Mouse (Mus musculus) megakaryocyte-erythroid progenitor cell, adult 5 weeks (primary cell): Measurements from ENCODE around the gene Spz1. TPM values are rescaled to one million over a fixed set of nuclear protein-coding genes. Genes with fewer than 3 reads are reported as not detected.

Experiments
- polyA plus RNA-seq: library from polyadenylated mRNA; stranded (reverse); fragments of >175 nt; gene quantifications from 2 replicates; pipeline ENCODE4 v1.2.3, GENCODE M21; 2012

Gene Spz1
- polyA plus RNA-seq = not detected in 2 replicates

DNA sequence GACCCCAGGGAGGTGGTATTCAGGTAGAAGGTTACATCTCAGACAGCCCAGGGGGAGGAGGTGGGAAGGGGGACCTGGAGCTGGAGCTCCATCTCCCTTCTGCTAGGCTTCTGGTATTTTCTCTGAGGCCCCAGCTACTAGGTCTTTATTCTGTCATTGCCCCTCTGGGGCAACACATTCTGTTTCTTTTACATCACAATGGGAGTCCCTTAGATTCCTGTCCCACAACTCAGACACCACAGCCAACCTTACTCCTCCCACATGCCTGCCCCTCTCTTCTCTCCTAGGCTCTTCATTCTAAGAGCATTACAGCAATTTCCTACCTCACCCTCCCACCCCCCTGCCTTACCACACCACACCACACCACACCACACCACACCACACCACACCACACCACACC is at the start of gene Spz1:
Gene Spz1, minus strand, starts transcription at position 101 of the 400 bp plus-strand sequence.

GRCm38 (mm10) chr13:92610311-92611221 is 34.6 kb upstream of the Spz1 start, which contains the start of gene Serinc5:
TSS of gene Serinc5 (plus strand) at chr13:92611091.

GRCm38 (mm10) chr13:92530721-92531211 is 45.2 kb downstream of the Spz1 start, which contains the start of gene Zfyve16:
TSS of gene Zfyve16 (minus strand) at chr13:92530868.

Other genes starting within 250 kb of the Spz1 start
- gene Dhfr, start 221.4 kb downstream of the Spz1 start, polyA plus RNA-seq = 1.1 and 1.4 TPM in 2 replicates
- gene Msh3, start 221.2 kb downstream of the Spz1 start, polyA plus RNA-seq = 18.6 and 27.8 TPM in 2 replicates
- gene Ankrd34b, start 150.3 kb downstream of the Spz1 start, polyA plus RNA-seq = 0.03 TPM in 1 of 2 replicates, not detected in the other
- gene Fam151b, start 92.2 kb downstream of the Spz1 start, polyA plus RNA-seq = 0.22 and 0.34 TPM in 2 replicates
- 0.61 and 1.2 TPM in 2 replicates for gene Zfyve16, start 45.3 kb downstream of the Spz1 start, polyA plus RNA-seq
- 3.5 and 3.9 TPM in 2 replicates for gene Serinc5, start 34.9 kb upstream of the Spz1 start, polyA plus RNA-seq
- gene Thbs4, start 218.6 kb upstream of the Spz1 start, polyA plus RNA-seq = not detected in 2 replicates